Mouse (Mus musculus): ENCODE measurements at regions not wholly inside any gene's neighbourhood (a gene's known extent, or its start where the extent isn't known, plus 50 kb on each side); places are given as distances from the start of the nearest gene placed in this dataset.

DNA sequence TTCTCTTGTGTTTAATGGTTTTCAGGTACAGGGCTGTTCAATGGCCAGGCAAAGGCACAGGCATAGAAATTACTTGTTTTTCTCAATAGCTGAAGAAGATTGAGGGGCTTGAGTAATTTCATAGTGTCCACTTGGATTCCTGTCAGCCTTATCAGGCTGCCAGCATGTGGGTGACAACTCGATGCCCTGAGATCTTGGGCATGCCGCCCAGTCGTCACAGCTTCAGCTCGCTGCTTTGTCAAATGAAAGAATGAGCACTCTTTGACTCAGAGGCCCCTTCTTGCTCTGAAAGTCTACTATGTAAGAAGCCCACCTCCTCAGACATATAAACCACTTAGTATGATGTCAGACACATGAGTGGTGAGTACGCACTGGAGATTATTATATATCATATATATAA lies 272.6 kb downstream of the Rwdd3 start:
- DNase-seq (ENCODE audit: low spot score in 2 of 2): no peak

DNA sequence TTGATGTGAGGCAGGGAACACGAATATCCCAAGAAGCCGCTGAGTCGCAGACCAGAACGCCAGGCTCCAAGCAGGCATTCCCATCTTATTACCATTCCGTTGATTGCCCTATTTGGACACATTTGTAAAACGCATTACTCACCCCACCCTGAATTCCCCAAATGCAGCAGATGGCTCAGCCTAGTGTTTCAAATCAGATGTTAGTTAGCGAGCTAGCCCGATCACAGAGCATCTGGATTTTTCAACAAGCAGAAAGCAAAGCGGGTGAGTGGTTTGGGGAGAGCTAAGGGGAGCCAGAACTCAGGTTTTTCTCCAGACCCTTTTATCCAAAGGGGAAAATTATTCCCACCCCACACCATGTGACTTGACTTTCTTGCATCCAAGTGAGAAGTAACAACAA lies 273.2 kb downstream of the Rwdd3 start:
- DNase-seq (ENCODE audit: low spot score in 2 of 2): peak; percentile 45 to 53

DNA sequence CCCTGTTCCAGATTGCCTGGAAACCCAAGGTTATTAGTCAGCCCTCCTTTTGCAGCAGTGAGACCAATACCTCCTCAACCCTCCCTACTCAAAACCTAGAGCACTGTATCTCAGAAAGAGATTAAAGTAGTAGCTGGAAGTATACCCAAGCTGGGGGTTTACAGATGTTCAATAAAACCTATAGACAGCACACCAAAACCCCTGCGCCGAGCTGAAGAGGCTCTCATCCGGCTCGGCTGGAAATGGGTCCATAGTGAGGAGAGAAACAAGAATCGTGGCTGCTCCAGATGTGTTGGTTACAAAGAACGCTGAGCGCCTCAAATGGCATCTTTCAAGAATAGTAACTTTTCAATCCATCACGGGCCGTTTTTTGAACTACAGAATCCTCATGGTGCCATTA lies 273.7 kb downstream of the Rwdd3 start:
- no peak for DNase-seq (ENCODE audit: low spot score in 2 of 2)

DNA sequence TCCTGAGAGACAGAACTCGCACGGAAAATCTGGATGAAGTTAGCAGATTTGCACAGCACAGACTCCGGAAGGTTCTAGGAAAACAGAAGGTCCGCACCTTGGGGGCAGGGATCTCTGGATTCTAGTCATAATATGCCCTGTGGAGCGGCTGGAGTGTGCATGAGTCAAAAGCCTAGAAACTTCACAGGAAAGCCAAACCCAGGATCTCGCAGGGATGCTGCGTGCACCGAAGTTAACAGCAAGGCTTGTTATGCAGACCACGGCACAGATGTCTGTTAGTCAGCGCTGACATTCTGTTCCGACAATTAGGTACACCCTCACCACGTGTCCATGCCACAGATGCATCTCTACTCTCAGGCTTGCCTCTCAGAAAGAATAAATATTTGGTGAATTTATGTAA lies 274.3 kb downstream of the Rwdd3 start:
- peak; percentile 52 to 71 for DNase-seq (ENCODE audit: low spot score in 2 of 2)

DNA sequence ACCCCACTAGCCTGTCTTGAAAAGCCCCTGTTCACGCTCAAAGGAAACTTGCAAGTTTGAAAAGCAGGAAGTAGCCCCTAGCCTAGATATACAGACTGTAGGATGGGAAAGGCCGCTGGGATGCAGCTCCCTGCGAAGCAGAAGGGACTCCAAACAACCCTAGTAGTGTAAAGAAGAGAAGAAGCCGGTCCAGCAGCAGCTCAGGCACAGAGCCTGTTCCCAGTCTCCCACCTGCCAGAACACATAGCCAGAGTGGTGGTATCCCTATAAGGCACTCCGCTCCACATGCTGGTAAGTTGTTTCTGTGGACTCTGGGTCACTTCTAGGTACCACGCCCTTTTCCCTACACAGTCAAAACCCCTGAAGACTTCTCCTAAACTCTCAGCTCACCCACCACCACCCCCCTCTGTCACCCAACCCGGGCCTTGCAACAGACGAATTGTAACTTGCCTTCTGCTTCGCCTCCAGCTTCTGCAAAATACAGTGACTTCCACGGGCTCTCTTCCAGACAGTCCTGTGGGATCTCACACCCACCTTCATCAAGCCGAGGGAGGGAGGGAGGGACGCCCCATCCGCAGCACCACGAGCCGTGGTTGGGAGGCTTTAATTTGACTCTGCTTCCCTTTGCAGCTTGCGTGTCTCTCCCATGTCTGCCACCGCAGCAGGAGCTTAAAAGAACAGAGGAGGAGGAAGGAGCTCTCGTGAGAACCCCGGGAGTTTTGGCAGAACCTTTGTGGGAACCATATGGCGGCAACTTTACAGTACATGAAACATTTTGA lies 285.2 kb downstream of the Rwdd3 start:
- DNase-seq (ENCODE audit: low spot score in 2 of 2): peak; percentile 50 to 67

DNA sequence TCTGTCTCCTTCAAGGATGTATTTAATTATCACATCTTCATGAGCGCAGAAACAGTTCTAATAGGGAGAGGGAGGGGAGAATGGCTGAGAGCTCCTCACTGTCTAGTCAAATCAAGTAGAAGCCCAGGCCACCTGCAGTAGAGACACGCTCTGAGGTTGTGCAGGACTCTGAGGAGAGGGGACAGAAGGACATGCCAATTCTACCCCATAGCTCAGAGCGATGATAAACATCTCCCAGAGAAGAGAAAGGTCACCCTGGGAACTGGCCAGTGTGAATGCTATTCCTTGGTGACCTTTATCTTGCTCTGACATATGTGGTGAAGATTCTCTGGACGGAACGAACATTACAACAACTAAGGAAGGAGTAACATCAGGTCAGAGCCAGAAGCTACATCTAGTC lies 286.1 kb downstream of the Rwdd3 start:
- DNase-seq (ENCODE audit: low spot score in 2 of 2): no peak

DNA sequence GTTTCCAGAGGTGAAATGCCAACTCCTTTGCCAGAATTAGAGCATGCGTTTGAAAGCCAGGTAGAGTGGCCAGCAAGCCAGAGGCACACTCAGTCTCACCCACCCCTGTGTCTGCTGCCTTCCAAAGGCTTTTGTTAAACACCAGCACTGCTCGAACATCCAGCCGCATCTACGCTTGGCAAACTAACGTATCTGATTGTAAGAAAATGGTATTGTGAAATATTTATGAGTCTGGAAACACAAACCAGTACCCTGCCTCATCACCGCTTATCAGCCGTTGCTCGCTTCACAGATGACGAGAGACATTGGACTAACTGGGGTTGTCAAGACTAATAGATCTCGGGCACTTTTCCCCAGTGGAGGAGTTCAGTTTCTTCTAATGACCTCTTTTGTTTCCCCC lies 287.3 kb downstream of the Rwdd3 start:
- DNase-seq (ENCODE audit: low spot score in 2 of 2): no peak

DNA sequence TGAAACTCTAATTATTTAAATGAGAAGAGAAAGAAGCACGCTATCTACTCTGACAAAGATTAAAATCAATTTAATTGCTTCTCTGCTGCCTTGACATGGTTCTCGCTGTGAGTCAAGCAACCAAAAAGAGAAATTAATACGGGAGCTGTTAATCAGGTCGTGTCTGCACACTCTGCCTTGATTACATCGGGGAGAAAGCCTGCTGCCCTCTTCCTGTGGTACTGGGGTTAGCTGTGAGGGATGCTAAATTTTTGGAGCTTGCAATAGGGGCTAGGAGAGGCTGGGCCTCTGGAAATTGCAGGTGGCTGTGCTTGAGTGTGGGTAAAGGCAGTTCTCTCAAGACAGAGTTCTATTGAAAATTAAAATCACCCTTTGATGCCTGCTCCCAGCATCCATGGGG lies 287.8 kb downstream of the Rwdd3 start:
- DNase-seq (ENCODE audit: low spot score in 2 of 2): no peak

DNA sequence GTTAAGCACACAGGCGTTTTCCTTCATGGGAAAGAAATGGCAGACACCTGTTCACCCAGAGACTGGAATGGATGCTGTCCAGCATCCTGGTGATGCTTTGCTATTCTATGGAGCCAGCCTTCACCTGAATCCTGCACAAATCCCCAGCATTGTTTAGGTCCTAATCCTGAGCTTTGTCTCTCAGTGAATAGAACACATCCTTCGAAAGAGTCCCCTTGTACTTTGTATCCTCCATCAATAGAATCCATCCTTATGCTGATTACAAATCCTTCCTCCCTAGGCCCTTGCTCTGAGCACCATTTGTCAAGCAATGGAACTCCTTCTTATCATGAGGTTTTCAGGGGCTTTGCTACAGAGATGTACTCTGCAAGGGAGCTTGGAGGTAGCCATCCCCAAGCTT lies 292.1 kb downstream of the Rwdd3 start:
- no peak for DNase-seq (ENCODE audit: low spot score in 2 of 2)

DNA sequence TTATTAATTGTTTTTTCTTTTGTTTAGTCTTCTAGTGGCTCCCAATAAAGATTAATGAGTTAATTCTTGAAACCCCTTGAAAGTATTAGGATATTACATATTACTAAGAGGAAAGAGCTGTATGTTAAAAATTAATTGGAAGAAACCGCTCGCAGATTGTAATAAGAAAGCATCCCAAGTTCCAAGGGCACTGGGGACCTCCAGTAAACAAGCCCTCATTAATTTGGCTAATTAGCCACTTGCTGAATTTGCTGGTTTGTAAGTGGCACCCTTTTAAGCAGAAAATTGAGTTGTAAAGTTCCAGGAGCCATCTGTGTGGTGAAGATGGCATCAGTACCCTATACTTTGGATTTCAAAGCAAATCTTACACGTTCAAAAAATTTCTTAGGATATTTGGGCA lies 295.8 kb downstream of the Rwdd3 start:
- DNase-seq (ENCODE audit: low spot score in 2 of 2): no peak

DNA sequence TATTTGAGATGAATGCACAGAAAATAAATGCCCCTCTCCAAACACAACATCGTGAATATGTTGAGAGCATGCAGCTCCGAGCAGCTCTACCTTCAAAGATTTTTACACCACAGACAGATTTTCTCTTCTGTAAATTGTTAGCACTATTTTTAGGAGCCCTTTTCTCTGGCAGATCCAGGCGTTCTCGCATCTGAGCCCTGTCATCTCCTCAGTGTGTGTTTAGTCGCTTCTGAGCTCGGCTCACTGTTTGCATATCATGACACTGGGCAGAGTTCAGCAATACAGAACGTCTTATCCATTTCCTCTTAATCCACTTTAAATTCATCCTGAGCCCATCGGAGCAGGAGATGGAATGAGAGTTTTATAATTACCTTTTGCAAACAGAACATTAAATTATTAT lies 306.5 kb downstream of the Rwdd3 start:
- peak in 1 of 2 experiments; percentile 17 for DNase-seq (ENCODE audit: low spot score in 2 of 2)

DNA sequence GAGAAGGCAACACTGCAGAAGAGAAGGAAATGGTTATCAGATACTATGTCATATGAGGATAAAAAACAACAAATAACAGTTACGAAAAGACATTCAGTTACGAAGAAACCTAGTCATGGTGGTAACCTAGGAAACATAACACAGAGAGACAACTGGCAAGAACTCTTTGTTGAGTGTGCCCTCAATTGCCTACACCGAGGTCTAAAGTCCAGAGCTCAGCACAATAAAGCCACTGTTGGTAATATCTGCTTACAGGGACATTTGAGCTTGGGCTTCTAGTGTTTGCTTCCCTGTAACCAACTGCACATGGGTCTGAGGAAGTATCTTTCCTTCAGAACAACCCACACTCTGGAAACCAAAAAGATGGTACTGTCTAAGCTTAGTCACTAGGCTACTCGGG lies 309.9 kb downstream of the Rwdd3 start:
- DNase-seq (ENCODE audit: low spot score in 2 of 2): no peak

DNA sequence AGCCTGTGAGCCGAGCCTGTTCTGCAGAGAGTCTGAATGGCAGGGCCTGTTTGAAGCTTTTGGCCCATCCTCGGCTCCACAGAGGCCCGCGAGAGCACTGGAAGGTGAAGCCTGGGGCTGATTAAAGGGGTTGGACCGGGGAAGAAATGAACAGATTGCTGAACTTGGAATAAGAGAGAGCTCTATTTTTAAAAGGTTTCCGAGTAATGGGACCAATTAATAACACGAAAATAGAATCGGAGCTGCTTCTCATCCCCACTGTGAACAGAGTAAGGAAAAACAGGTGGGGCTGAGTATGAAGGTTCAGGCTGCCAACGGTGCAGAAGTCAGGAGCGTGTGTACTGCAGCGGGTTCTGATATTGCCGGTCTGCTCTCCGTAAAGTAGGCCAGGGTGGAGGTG lies 313.2 kb downstream of the Rwdd3 start:
- no peak for DNase-seq (ENCODE audit: low spot score in 2 of 2)

DNA sequence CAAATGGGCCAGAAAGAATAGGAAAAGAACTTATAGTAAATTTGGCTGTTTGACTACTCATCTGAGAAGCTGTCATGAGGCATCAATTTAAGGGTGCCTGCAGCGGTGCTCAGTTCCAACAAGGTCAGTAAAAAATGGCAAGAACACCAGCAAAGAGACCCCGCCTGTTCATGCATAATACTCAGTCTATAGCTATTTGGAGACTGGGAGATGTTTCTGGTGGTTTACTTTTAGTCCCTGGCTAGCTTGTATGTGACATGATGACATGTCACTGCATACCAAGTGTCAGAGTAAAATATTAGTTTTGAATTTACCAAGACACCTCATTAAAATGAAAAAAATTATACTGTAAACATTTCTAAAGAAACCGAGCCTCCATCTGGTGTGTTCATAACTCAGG lies 317.2 kb downstream of the Rwdd3 start:
- DNase-seq (ENCODE audit: low spot score in 2 of 2): no peak

DNA sequence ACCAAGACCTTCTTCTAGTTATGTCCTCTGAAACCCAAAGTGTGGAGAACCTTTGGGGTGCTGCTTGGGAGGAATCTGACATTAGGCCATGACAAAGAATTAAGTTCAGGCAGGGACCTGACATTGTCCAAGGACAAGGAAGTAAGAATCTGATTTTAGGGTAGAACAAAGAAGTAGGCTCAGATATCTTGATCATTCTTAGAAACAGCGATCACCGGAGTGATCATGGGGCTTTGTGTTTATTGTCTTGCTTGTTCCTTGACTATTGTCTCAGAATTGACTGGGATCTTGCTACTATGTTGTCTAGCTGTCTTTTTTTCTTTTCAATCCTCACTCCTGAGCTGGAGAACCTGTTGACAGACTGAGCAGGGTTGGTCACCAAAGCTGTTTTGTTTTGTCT lies 327.9 kb downstream of the Rwdd3 start:
- DNase-seq (ENCODE audit: low spot score in 2 of 2): no peak

DNA sequence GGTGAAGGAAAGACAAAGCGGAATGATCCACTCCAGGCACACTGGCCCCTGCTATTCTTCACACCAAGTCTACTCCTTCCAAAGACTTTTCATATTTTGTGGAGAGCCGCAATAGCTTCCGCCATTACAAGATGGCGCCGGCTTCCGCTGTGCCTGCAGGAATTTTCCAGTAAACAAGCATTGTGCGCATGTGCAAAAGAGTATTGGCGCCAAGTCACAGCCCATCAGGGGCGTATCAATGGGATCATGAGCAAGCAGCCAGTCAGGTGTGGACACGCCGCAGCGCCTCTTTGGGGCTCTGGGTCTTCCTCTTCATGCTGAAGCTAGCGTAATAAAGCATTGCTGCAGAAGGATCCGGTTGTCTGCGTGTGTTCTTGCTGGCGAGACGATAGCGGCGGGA lies 348.0 kb downstream of the Rwdd3 start:
- no peak for DNase-seq (ENCODE audit: low spot score in 2 of 2)

DNA sequence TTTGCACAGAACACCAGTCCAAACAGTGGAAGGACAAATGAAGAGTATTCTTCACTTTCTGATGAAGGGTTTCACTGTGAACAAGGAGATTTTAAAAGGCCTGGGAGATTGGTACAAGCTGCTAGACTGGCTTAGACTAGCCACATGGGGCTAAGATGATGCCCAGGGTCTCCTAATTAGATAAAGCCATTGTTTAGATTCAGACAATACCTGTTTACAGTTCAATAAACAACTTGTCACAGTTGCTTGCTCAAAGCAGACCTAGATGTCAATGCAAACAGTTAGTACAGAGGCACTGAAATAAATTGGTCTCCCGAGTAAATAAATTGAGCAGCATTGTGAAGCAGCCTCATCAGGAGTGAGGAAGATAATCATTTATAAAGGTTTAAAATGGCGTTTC lies 359.6 kb downstream of the Rwdd3 start:
- DNase-seq (ENCODE audit: low spot score in 2 of 2): no peak

DNA sequence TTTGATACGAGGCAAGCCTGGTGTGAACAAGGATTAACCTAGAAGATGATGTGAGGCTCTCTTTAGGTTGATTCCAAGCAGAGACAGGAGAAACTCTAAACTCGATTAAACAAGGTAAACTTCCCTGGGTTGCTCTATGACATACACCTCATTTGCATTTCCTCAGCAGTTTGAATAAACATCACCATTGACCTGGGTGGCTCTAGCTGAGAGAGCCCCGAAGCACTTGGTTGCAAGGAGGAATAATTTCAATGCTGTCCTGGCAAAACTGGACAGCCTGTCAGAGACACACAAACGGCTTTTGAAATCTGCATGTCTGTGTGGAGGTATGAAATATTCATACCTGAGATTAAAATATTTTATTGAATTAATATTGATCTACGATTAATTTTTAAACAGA lies 361.0 kb downstream of the Rwdd3 start:
- no peak for DNase-seq (ENCODE audit: low spot score in 2 of 2)

DNA sequence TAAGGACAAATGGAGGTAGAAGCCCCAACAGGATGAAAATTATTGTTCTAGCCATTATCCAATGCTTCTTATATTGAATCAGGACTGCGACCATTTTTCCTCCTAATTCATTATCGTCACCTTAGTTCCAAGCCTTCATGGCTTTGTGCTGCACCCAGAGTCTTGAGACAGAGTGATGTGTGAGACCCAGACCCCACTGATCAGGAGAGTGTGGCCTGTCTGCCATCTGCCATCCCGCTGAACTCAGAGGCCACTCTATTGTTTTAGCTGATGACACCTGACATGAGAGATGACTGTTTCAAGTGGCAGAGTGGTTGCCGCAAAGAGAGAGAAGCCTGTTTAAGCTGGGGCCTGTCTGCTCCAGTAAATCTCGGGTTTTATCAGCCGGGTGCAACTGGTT lies 361.4 kb downstream of the Rwdd3 start:
- no peak for DNase-seq (ENCODE audit: low spot score in 2 of 2)

DNA sequence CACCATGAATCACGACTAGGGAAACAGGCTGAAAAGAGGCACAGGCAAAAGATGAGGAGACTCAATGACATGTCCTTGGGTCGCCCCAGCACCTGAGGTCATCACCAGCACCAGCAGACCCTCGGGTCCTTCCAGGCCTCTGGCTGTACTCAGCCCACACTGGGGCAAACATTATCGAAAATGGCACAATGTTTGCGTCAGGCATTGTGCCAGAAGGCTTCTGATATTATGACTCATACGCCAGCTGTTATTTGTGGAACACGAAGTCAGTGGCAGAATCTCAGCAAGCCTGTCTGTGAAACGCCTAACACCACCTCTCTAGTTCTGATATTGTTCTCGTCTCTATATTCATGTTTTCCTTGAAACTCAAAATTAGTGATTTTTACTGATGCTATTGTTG lies 384.8 kb downstream of the Rwdd3 start:
- DNase-seq (ENCODE audit: low spot score in 2 of 2): peak; percentile 66 to 78

DNA sequence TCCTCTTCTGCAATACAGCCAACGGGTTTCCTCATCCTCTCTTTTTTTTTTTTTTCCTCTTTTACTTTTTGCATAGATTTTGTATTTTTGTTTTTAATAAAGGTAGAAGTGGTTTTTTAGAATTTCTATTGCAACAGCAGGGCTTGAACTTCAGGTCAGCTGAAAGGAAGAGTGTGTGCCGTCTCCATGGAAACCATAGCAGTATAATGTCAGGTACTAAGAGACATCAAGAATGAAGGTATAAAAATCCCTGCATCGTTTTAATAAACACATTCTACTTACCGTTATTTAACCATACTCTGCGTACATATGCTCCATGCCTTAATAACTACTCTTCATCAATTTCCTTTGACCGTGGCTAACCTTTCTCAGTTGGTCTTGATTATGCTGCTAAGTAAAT lies 390.0 kb downstream of the Rwdd3 start:
- no peak for DNase-seq (ENCODE audit: low spot score in 2 of 2)

DNA sequence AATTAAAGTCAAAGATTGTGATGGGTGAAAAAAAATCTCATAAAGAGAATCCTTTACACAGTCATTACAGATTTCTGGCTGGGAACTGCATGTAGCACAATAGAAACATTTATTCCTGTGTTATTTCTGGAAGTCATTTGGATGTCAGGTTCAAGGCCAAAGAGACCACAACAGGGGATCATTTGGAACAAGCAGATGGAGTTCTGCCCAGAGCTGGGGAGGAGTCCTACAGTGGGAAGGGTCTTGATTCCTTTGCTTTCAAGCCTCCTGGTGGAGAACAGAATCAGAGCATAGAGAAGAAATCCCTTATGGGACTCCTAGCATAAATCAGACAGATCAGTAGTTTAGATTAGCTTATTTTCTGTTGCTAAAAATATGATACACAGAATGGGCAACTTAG lies 392.4 kb downstream of the Rwdd3 start:
- DNase-seq (ENCODE audit: low spot score in 2 of 2): no peak

DNA sequence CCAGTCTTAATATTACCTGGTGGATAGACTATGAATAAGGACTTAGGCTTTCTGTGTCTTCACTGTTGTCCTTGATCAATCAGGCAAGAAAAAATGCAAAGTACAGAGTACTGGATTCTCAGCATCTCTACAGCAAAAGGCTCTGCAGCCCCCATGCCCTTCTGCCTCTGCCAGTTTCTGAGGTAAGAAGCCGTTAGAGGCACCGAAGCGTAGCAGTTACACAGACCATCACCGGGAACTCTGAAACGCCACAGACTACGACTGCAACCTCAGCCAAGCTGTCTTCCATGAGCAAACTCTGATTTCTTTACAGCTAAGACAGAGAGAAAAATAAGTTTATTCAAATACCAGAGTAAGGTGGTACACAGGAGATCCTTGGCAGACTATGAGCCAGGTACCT lies 396.5 kb downstream of the Rwdd3 start:
- no peak for DNase-seq (ENCODE audit: low spot score in 2 of 2)

DNA sequence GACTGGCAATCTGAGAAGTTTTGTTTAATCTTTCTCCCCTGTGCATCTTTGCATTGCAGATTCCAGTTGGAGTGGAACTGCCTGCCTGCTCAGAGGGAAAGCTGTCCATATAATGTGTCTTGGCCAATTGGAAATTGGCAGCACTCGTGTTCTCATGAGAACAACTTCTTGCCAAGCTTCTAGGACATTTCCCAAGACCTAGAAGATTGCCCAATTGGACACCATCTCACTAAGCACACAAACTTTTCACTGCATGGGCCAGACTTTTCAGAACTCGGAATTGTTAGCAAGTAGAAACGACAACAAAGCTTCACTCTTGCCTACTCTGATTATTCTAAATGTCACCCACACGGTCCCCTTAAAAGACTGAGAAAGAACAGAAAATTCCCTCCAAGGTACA lies 409.8 kb downstream of the Rwdd3 start:
- no peak for DNase-seq (ENCODE audit: low spot score in 2 of 2)

All from layer of hippocampus, adult 8-10 months (tissue).